Mouse (Mus musculus): ENCODE data around the gene Trim2. TPM values are rescaled to one million over a fixed set of nuclear protein-coding genes. Genes with fewer than 3 reads are reported as not detected.

The Trim2 gene
- total RNA-seq, 1 experiment from 2014 or later = 1.4 TPM

DNA sequence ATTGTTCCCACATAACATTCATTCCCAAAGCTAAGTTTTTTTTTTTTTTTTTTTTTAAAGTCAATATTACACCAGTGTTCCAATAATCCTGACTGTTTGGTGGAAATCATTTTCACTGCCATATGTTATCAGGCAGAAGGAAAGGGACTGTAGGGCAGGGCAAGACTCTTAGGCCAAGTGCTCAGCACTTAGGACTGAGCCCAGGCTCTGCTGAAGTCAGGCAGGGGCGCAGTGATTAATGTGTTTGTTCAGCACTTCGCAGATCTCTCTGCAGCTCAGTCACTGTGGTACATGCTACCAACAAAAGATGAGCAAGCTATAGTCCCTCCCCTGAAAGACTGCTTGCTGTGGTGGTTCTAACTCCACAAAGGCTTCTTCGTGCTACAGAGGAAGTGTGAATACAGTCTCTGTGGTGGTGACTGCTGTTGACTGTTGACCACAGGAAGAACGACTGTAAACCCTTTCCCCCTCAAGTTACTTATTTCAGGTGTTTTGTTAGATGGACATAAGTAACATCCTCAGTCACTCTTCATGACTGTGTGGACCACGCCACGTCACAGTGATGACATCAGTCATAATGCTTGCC, 180.9 kb downstream of the Trim2 start:
- ATAC-seq (replicated peaks in 1 of 2; ENCODE audit: insufficient read depth in 1 of 2, low FRiP score in 2 of 2, low TSS enrichment in 1 of 2, low read depth in 1 of 2, poor library complexity in 2 of 2, severe bottlenecking in 2 of 2) = peak; percentile 31 to 60; a peak in 3 of 4 replicates

DNA sequence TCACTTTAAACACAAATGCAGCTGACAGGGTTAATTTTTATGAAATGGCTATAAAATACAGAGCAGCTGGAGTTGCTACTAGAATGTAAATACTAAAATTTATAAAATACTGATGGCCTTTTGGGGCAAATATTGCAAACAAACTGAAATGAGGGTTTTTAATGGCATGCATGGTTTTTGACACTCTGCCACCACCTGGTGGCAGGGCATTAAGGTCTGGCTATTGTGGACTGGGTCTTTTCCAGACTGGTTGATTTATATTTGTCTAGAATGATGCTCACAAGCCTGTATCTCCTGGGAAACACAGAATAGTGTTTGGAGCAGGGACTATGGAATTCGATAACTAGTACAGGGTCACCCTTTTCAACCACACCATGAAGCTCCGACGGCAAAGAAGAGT, 183.2 kb downstream of the Trim2 start:
- ATAC-seq (replicated peaks in 1 of 2; ENCODE audit: insufficient read depth in 1 of 2, low FRiP score in 2 of 2, low TSS enrichment in 1 of 2, low read depth in 1 of 2, poor library complexity in 2 of 2, severe bottlenecking in 2 of 2) = 0 out of 4 replicates have a peak, but pooled peaks of 1 of the 2 experiments have one; percentile 36

DNA sequence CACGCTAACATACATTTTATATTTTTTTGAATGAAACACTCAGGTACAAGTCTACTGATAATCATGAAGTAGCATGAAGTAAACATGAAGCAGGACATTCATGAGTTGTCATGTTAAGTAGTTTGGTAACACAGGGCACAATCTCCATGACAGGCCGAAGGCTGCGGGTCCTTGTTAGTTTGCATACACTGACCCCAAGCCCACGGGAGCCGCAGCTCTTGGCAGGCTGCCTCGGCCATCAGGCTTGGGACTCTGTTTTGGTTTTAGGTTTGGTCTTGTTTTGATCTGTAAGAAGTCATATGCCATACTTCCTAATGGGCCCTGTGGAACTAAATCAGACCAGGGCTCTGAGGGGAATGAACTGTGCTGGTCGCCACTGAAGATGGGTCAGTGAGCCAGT, 188.0 kb downstream of the Trim2 start:
- no peak for ATAC-seq (replicated peaks in 1 of 2; ENCODE audit: insufficient read depth in 1 of 2, low FRiP score in 2 of 2, low TSS enrichment in 1 of 2, low read depth in 1 of 2, poor library complexity in 2 of 2, severe bottlenecking in 2 of 2)

GRCm38 (mm10) chr3:84118178-84118577, 188.5 kb downstream of the Trim2 start:
- ATAC-seq (replicated peaks in 1 of 2; ENCODE audit: insufficient read depth in 1 of 2, low FRiP score in 2 of 2, low TSS enrichment in 1 of 2, low read depth in 1 of 2, poor library complexity in 2 of 2, severe bottlenecking in 2 of 2) = no peak

Other genes starting within 250 kb of the Trim2 start
- 27.2 and 27.5 TPM in 2 replicates for gene Mnd1, start 151.1 kb downstream of the Trim2 start, total RNA-seq (2017)
- not detected in 2 replicates for gene Gm6525, start 132.8 kb downstream of the Trim2 start, total RNA-seq (2017)
- gene Fhdc1, start 173.6 kb upstream of the Trim2 start, total RNA-seq (2017) = 3.1 and 4.1 TPM in 2 replicates

Measured in hematopoietic stem cell, adult 5-6 weeks (primary cell).